Mouse (Mus musculus): ENCODE measurements around the gene Hace1.
A peak's percentile ranks its signal among the peaks of the same experiment; 100 is the strongest.
"Not testable (repeated sequence)": the region's sequence is repeated elsewhere in the genome, so short reads cannot be mapped to it uniquely, and the experiment has no call there.

Hace1 gene

GRCm38 (mm10) chr10:45577731-45578297, at the start of gene Hace1:
Gene Hace1 (plus strand): TSS chr10:45577829.
- peak; percentile 90 for DNase-seq

- not testable (repeated sequence) for DNase-seq
Observed at GRCm38 (mm10) chr10:45537334-45537733, 40.3 kb upstream of the Hace1 start.

- DNase-seq = no peak
Observed at GRCm38 (mm10) chr10:45542726-45543125, 34.9 kb upstream of the Hace1 start.

GRCm38 (mm10) chr10:45546799-45547198, 30.8 kb upstream of the Hace1 start:
- no peak for DNase-seq

- peak; percentile 56 for DNase-seq
Observed at GRCm38 (mm10) chr10:45578298-45578821, 731 bp downstream of the Hace1 start.

GRCm38 (mm10) chr10:45583310-45583709, 5.7 kb downstream of the Hace1 start:
- no peak for DNase-seq

- no peak for DNase-seq
Observed at GRCm38 (mm10) chr10:45583829-45584228, 6.2 kb downstream of the Hace1 start.

GRCm38 (mm10) chr10:45584311-45585102, 6.9 kb downstream of the Hace1 start:
- DNase-seq = no peak

GRCm38 (mm10) chr10:45605853-45606252, 28.2 kb downstream of the Hace1 start:
- DNase-seq = no peak

- DNase-seq = no peak
Observed at GRCm38 (mm10) chr10:45610727-45611126, 33.1 kb downstream of the Hace1 start.

GRCm38 (mm10) chr10:45616012-45616411, 38.4 kb downstream of the Hace1 start:
- no peak for DNase-seq

- DNase-seq = no peak
Observed at GRCm38 (mm10) chr10:45619039-45619438, 41.4 kb downstream of the Hace1 start.

GRCm38 (mm10) chr10:45631995-45632394, 54.4 kb downstream of the Hace1 start:
- DNase-seq = no peak

- DNase-seq = no peak
Observed at GRCm38 (mm10) chr10:45632641-45633040, 55.0 kb downstream of the Hace1 start.

- no peak for DNase-seq
Observed at GRCm38 (mm10) chr10:45635201-45635600, 57.6 kb downstream of the Hace1 start.

- DNase-seq = no peak
Observed at GRCm38 (mm10) chr10:45639762-45640161, 62.1 kb downstream of the Hace1 start.

GRCm38 (mm10) chr10:45654026-45654425, 76.4 kb downstream of the Hace1 start:
- no peak for DNase-seq

- no peak for DNase-seq
Observed at GRCm38 (mm10) chr10:45662015-45662414, 84.4 kb downstream of the Hace1 start.

GRCm38 (mm10) chr10:45668266-45668665, 90.6 kb downstream of the Hace1 start:
- no peak for DNase-seq

GRCm38 (mm10) chr10:45676796-45677195, 99.2 kb downstream of the Hace1 start:
- DNase-seq = no peak

GRCm38 (mm10) chr10:45686191-45686590, 108.6 kb downstream of the Hace1 start:
- no peak for DNase-seq

- DNase-seq = no peak
Observed at GRCm38 (mm10) chr10:45694931-45695330, 117.3 kb downstream of the Hace1 start.

- no peak for DNase-seq
Observed at GRCm38 (mm10) chr10:45695522-45695921, 117.9 kb downstream of the Hace1 start.

GRCm38 (mm10) chr10:45698930-45699329, 121.3 kb downstream of the Hace1 start:
- DNase-seq = no peak
